Mouse (Mus musculus): ENCODE data around the gene 4930572O03Rik. TPM values are rescaled to one million over a fixed set of nuclear protein-coding genes. Genes with fewer than 3 reads are reported as not detected.
"Not testable (repeated sequence)": the region's sequence is repeated elsewhere in the genome, so short reads cannot be mapped to it uniquely, and the experiment has no call there.

The 4930572O03Rik gene
- polyA plus RNA-seq, 1 experiment from 2014 or later: not detected

DNA sequence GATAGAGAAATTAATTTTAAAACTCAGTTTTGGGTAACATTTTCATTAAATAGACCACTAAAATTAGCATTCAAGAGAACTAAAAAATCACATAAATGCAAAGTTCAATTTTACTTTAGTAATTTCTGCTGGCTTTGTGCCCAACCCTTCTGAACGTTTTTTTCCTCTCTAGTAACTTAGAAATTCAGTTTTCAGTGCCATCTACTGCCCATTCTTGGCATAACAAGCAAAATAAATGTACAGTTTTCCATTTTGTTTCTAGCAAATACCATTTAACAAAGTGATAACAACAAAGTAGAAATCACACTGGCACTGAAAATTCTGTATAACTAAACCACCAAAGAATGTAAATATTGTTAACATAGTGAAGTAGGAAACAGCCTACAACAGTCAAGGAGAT lies 46.2 kb downstream of the 4930572O03Rik start:
- not testable (repeated sequence) for H3K27ac ChIP-seq; H3K9me3 ChIP-seq (replicated peaks); H3K27me3 ChIP-seq; H3K36me3 ChIP-seq; ATAC-seq (ENCODE audit: low read depth); H3K9ac ChIP-seq; DNase-seq; H3K4me2 ChIP-seq; H3K4me1 ChIP-seq (replicated peaks); H3K4me3 ChIP-seq (replicated peaks)
- 4% methylated on average over 1 of the region's 1 CpGs for WGBS (ENCODE audit: insufficient replicate concordance)

DNA sequence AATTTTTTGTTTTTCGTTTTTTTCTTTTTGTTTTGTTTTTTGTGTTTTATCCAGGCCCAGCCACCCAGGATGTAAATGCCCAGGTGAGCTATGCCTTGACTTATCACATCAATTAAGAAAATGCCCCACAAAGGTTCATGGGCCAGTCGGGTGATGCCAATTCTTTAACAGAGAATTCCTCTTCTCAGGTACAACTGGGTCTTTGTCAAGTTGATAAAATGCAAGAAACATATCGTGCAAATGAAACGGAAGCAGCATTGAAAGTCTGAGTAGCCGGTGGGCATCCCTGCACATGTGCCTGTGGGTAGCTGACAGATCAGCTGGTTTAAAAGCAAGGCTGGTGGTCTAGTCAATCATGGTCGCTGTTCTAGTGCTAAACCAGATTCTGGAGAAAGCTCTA lies 50.2 kb downstream of the 4930572O03Rik start:
- ATAC-seq (ENCODE audit: low read depth); H3K9me3 ChIP-seq (replicated peaks); H3K27ac ChIP-seq; H3K9ac ChIP-seq; H3K4me2 ChIP-seq; H3K4me1 ChIP-seq (replicated peaks); H3K36me3 ChIP-seq; H3K27me3 ChIP-seq; H3K4me3 ChIP-seq (replicated peaks): not testable (repeated sequence)
- 45% methylated on average over 6 of the region's 6 CpGs for WGBS (ENCODE audit: insufficient replicate concordance)
- peak; percentile 20 for DNase-seq

DNA sequence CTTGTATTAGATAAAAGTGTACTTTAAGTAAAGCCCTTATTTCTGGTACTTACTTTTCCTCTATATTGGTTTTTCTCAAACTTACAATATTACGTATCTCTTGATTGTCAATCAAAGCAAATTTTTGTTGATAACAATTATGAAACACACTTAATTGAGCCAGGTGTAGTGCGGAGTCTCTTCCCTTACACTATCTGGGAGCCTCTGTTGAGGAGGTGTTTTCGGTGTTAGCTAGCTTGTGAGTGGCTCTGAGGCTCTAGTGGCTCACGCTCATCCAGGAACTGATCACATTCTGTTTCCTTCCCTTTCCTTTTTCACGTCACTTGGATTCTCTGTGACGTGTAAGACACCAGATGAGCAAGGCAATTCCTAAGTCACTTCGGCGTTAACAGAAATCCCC lies 53.3 kb downstream of the 4930572O03Rik start:
- not testable (repeated sequence) for H3K9ac ChIP-seq; ATAC-seq (ENCODE audit: low read depth); H3K4me2 ChIP-seq; H3K36me3 ChIP-seq; H3K27me3 ChIP-seq; H3K9me3 ChIP-seq (replicated peaks); DNase-seq; H3K4me1 ChIP-seq (replicated peaks); H3K4me3 ChIP-seq (replicated peaks); H3K27ac ChIP-seq
- 51% methylated on average over 8 of the region's 8 CpGs for WGBS (ENCODE audit: insufficient replicate concordance)

DNA sequence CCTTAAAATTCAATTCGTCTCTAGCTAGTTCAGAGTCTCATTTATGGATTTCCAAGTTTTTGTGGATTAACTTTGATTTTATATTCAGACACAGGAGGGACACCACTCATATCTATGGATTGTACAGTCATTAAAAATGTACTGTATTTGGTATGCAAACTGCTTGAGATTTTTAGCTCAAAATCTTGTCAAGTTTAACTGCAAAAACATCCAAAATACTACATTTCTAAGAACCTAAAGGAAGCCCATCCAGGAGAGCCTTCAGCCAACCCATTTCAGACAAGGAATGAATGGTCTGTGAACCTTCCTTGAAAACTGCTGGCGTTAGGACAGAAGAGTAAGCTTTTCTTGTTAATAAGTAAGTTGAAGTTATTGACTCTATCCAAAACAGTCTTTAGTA lies 53.9 kb downstream of the 4930572O03Rik start:
- H3K36me3 ChIP-seq; H3K9ac ChIP-seq; H3K27ac ChIP-seq; ATAC-seq (ENCODE audit: low read depth); H3K27me3 ChIP-seq; H3K4me2 ChIP-seq; DNase-seq; H3K4me1 ChIP-seq (replicated peaks); H3K9me3 ChIP-seq (replicated peaks); H3K4me3 ChIP-seq (replicated peaks): not testable (repeated sequence)
- WGBS (ENCODE audit: insufficient replicate concordance): 42% methylated on average over 2 of the region's 2 CpGs

DNA sequence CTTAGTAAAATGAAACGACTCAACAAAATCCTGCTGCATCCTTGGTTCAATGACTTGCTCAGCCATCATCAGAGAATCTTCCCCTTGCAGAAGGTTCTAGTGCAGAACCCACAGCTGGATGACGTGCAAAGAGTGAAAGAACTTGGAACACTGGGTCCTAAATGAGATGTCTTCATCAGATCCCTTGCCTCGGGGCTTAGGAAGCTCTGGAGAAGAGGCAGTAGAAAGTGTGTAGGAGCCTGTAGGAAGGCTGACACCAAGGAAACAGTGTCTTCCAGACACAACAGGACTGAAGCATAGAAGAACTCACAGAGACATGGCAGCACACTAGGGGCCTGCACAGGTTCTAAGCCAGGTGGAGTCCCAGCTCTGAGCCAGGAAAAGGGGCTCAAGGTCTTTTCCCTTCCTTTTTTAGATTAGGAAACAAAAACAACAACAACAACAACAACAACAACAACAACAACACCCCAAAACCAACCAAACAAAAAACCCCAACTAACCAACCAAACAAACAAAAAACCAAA lies 54.4 kb downstream of the 4930572O03Rik start:
- not testable (repeated sequence) for H3K27ac ChIP-seq; H3K4me3 ChIP-seq (replicated peaks); H3K4me2 ChIP-seq; DNase-seq; H3K9ac ChIP-seq; H3K9me3 ChIP-seq (replicated peaks); H3K36me3 ChIP-seq; H3K27me3 ChIP-seq; H3K4me1 ChIP-seq (replicated peaks); ATAC-seq (ENCODE audit: low read depth)
- 36% methylated on average over 3 of the region's 3 CpGs for WGBS (ENCODE audit: insufficient replicate concordance)

Other genes starting within 250 kb of the 4930572O03Rik start
- not detected in 2 replicates for gene Gm21149, start 180.5 kb downstream of the 4930572O03Rik start, polyA plus RNA-seq (2015; fragmentation: Nextera tagmentation; extraction: Ambion mirVana)
- not detected in 2 replicates for gene Gm21190, start 127.8 kb downstream of the 4930572O03Rik start, polyA plus RNA-seq (2015; fragmentation: Nextera tagmentation; extraction: Ambion mirVana)
- not detected in 2 replicates for gene Gm21083, start 79.7 kb downstream of the 4930572O03Rik start, polyA plus RNA-seq (2015; fragmentation: Nextera tagmentation; extraction: Ambion mirVana)
- gene Speer4d, start 38.0 kb downstream of the 4930572O03Rik start, polyA plus RNA-seq (2015; fragmentation: Nextera tagmentation; extraction: Ambion mirVana): not detected in 2 replicates
- not detected in 2 replicates for gene Speer4c, start 57.2 kb upstream of the 4930572O03Rik start, polyA plus RNA-seq (2015; fragmentation: Nextera tagmentation; extraction: Ambion mirVana)